Comparison of ENCODE assay signal across 18 mouse cellular contexts in the genomic region with DNA sequence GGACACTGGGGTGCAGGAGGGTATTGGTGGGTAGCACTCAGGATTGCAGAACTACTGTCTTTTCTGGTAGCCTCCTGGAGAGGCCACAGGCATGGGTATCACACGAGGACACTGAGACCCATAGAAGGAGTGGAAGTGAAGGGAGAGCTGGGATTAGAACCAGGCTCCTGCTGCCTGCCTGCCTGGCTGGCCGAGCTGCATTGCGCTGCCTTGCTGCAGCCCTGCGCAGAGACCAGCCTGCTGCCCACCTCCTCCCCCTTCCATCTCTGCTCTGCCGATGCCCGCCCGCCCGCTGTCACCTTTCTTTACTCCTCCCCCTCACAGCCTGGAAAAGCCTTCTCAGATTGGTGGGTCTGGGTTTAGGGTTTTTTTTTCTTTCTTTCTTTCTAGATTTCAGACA. TPM values are rescaled to one million over a fixed set of nuclear protein-coding genes. Genes with fewer than 3 reads are reported as not detected.
DNase-seq lines count a peak whose midpoint lies in the region; ATAC-seq and TF ChIP-seq lines count a peak whose summit lies in the region.
"Had no signal": no experiment of that assay in that cellular context is flagged by ENCODE, and none has a peak within 500 bp of the region (broad histone marks: within the 10 kb centered on the region; RNA-seq: fewer than 3 reads in every experiment).

No protein-coding gene starts in this region.

- H3K4me2 ChIP-seq in hindbrain, embryonic 14.5 days (replicated peaks) = peak overlapping the region; percentile 72
- H3K4me2 ChIP-seq: heart, embryonic 12.5 days; limb, embryonic 13.5 days had no signal

- intact Hi-C loops in left cerebral cortex, postnatal 4 days (cut with DNase I) = no loop called here

- ATAC-seq in hindbrain, embryonic 14.5 days (ENCODE audit: low FRiP score) = no peak

- no peaks in the 10 kb centered on the region for H3K9me3 ChIP-seq in hindbrain, embryonic 14.5 days (ENCODE audit: control insufficient read depth, low read length)
- H3K9me3 ChIP-seq in limb, embryonic 10.5 days (replicated peaks) = no peaks in the 10 kb centered on the region
- H3K9me3 ChIP-seq: heart, embryonic 12.5 days; limb, embryonic 13.5 days had no signal

- H3K27me3 ChIP-seq in hindbrain, embryonic 14.5 days (ENCODE audit: control insufficient read depth, insufficient read depth, low read length) = peaks cover 9% of the 10 kb centered on the region
- peaks cover 77% of the 10 kb centered on the region for H3K27me3 ChIP-seq in limb, embryonic 10.5 days (ENCODE audit: low read depth, poor library complexity, severe bottlenecking)

- WGBS in hindbrain, embryonic 14.5 days = 31% methylated on average over 8 of the region's 8 CpGs
- 17% methylated on average over 8 of the region's 8 CpGs for WGBS in olfactory bulb, adult 2 months
- WGBS in limb, embryonic 10.5 days = 35% methylated on average over 8 of the region's 8 CpGs

- no peak for TF ChIP-seq POLR2A in olfactory bulb, adult 2 months (IDR thresholded peaks at IDR 0.05; ENCODE audit: insufficient read depth, low read depth, low read length)

- no peak overlapping the region for H3K27ac ChIP-seq in hindbrain, embryonic 14.5 days
- peak overlapping the region; percentile 29 for H3K27ac ChIP-seq in olfactory bulb, adult 2 months (ENCODE audit: insufficient read depth, low read depth, low read length)
- H3K27ac ChIP-seq in limb, embryonic 10.5 days = no peak overlapping the region
- H3K27ac ChIP-seq: limb, embryonic 13.5 days had no signal

- peaks cover 9% of the 10 kb centered on the region; the same call in 1 of the 2 replicates for H3K36me3 ChIP-seq in hindbrain, embryonic 14.5 days (replicated peaks; ENCODE audit: control insufficient read depth, insufficient read depth)
- no peaks in the 10 kb centered on the region for H3K36me3 ChIP-seq in limb, embryonic 10.5 days
- H3K36me3 ChIP-seq: heart, embryonic 12.5 days; limb, embryonic 13.5 days had no signal

- H3K9ac ChIP-seq in hindbrain, embryonic 14.5 days = peak overlapping the region; percentile 59
- H3K9ac ChIP-seq: heart, embryonic 12.5 days; limb, embryonic 13.5 days had no signal

- peaks cover 42% of the 10 kb centered on the region for H3K4me1 ChIP-seq in hindbrain, embryonic 14.5 days (replicated peaks; ENCODE audit: control insufficient read depth, insufficient read depth, low read length)
- peaks cover 44% of the 10 kb centered on the region for H3K4me1 ChIP-seq in olfactory bulb, adult 2 months (ENCODE audit: control insufficient read depth, insufficient read depth, low read length)
- H3K4me1 ChIP-seq in limb, embryonic 10.5 days = peaks cover 26% of the 10 kb centered on the region

- H3K4me3 ChIP-seq in hindbrain, embryonic 14.5 days (replicated peaks; ENCODE audit: low read length) = peak overlapping the region; percentile 84
- H3K4me3 ChIP-seq in olfactory bulb, adult 2 months (ENCODE audit: insufficient read depth, low read depth, low read length) = peak overlapping the region; percentile 64
- H3K4me3 ChIP-seq in limb, embryonic 10.5 days = no peak overlapping the region
- H3K4me3 ChIP-seq: erythroblast, embryonic 14.5 days; heart, embryonic 12.5 days; limb, embryonic 13.5 days had no signal

- TF ChIP-seq CTCF in olfactory bulb, adult 2 months (IDR thresholded peaks at IDR 0.05; ENCODE audit: insufficient read depth, low read depth, low read length) = no peak

- DNase-seq in left cerebral cortex, postnatal 4 days = peak; percentile 43
- DNase-seq in left cerebral cortex, adult 11 months (ENCODE audit: low spot score) = no peak
- peak; percentile 77 for DNase-seq in cerebellum, postnatal 10 days
- no peak for DNase-seq in hindbrain, embryonic 14.5 days (ENCODE audit: low spot score)
- DNase-seq in urinary bladder, adult 18-20 months (ENCODE audit: low spot score in 2 of 2) = no peak
- no peak for DNase-seq in limb, embryonic 10.5 days (ENCODE audit: low spot score)
- DNase-seq: embryo, embryonic 11 days; gastrocnemius, postnatal 10 days; lung, adult 18-20 months; right cerebral cortex, postnatal 4 days; thymus, postnatal 25 days had no signal

RNA-seq across cellular contexts. Expression of gene Kcnc1, which starts 4.0 kb away (rescaled TPM):
- total RNA-seq in left cerebral cortex, postnatal 4 days (2021) = 10 to 100 TPM; 40.2 to 43.2 TPM
- polyA plus RNA-seq in hindbrain, embryonic 14.5 days (2014; fragmentation: Nextera tagmentation; extraction: Ambion mirVana) = 16.6 and 20.8 TPM in 2 replicates
- polyA plus RNA-seq in olfactory bulb, adult 2 months (2012; ENCODE audit: insufficient read depth, insufficient read length, low replicate concordance, missing spikeins) = 47.6 and 146 TPM in 2 replicates
- 0.03 TPM in 1 of 2 replicates, not detected in the other for polyA plus RNA-seq in limb, embryonic 10.5 days (2016; fragmentation: Nextera tagmentation; extraction: Ambion mirVana)
- polyA plus RNA-seq: kidney, embryonic 16.5 days had no signal

RNA-seq across cellular contexts. Expression of gene Myod1, which starts 24.1 kb away (rescaled TPM):
- total RNA-seq in left cerebral cortex, postnatal 4 days (2021) = not detected
- polyA plus RNA-seq in hindbrain, embryonic 14.5 days (2014; fragmentation: Nextera tagmentation; extraction: Ambion mirVana) = 0.10 and 0.11 TPM in 2 replicates
- polyA plus RNA-seq in olfactory bulb, adult 2 months (2012; ENCODE audit: insufficient read depth, insufficient read length, low replicate concordance, missing spikeins) = not detected in 2 replicates
- polyA plus RNA-seq in limb, embryonic 10.5 days (2016; fragmentation: Nextera tagmentation; extraction: Ambion mirVana) = 1.3 and 13.8 TPM in 2 replicates
- total RNA-seq: layer of hippocampus, postnatal 10 days; neutrophil, adult 5-6 weeks had no signal
- polyA plus RNA-seq: erythroblast, embryonic 14.5 days had no signal

Comparison
In these comparisons a context has a peak if more than half of its experiments do, and no peak if none do; other contexts are left out.
1. DNase-seq: peak in left cerebral cortex, postnatal 4 days (single experiment) and cerebellum, postnatal 10 days (2 of 2); none in left cerebral cortex, adult 11 months (single experiment), hindbrain, embryonic 14.5 days (single experiment), urinary bladder, adult 18-20 months (0 of 2) and limb, embryonic 10.5 days (single experiment).
2. RNA of gene Kcnc1, which starts 4.0 kb away (polyA plus RNA-seq): 47.6 to 146 TPM in olfactory bulb, adult 2 months and 16.6 to 20.8 TPM in hindbrain, embryonic 14.5 days; 0.03 TPM in limb, embryonic 10.5 days; every median in the first group is over 10 times any median in the second.